Mouse (Mus musculus): ENCODE results near the gene Lingo4. TPM values are rescaled to one million over a fixed set of nuclear protein-coding genes. Genes with fewer than 3 reads are reported as not detected.
A peak's percentile ranks its signal among the peaks of the same experiment; 100 is the strongest.

Gene Lingo4
- polyA plus RNA-seq, 1 experiment from 2014 or later: not detected

DNA sequence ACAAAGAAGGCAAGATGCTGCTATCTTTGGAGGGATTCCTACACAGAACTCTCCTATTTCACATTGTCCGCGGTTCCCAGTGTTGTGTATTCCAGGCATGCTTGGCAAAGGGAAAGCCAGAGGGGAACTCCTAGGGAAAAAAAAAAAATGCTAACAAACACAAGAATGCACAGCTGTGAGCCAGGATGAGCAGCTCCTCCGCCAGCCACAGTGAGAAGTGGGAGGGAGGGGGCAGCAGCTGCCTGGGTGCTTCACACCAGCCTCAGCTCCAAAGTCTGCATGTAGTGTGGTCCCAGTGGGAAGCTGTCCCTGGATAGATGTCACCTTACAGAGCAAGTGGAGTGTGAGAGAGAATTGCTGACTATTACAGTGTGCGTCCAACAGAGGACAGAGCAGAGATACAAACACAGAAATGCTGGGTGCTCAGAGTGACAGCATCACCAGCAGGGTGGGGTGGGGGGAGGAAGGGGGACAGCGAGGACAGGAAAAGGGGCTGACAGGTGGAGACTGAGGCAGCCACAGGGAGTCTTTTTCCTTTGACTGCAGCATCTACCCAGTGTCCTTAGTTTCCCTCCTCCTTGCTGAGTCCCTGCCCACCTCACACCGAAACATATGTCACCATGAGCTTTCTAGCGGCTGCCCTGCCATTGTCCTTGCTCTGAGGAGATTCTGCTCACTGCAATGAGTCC lies 6.2 kb downstream of the Lingo4 start:
- Histone ChIP-seq H3K9ac (ENCODE audit: low read depth, low read length) (no peak overlapping the region), H3K4me2 (no peak overlapping the region), H3K9me3 (ENCODE audit: control insufficient read depth, low read length) (no peaks in the 10 kb centered on the region), H3K27ac (ENCODE audit: low read depth, low read length) (no peak overlapping the region), H3K27me3 (replicated peaks; ENCODE audit: control insufficient read depth, insufficient read depth, low read length) (peaks cover 36% of the 10 kb centered on the region), H3K4me3 (ENCODE audit: low read depth, low read length) (no peak overlapping the region), H3K36me3 (ENCODE audit: control insufficient read depth, insufficient read depth, low read length) (no peaks in the 10 kb centered on the region), H3K4me1 (replicated peaks; ENCODE audit: control insufficient read depth, insufficient read depth, low read length) (no peaks in the 10 kb centered on the region)
- peak; percentile 26 for DNase-seq (ENCODE audit: low spot score)
- 27% methylated on average over 7 of the region's 7 CpGs for WGBS
- ATAC-seq (replicated peaks; ENCODE audit: low FRiP score): no peak

DNA sequence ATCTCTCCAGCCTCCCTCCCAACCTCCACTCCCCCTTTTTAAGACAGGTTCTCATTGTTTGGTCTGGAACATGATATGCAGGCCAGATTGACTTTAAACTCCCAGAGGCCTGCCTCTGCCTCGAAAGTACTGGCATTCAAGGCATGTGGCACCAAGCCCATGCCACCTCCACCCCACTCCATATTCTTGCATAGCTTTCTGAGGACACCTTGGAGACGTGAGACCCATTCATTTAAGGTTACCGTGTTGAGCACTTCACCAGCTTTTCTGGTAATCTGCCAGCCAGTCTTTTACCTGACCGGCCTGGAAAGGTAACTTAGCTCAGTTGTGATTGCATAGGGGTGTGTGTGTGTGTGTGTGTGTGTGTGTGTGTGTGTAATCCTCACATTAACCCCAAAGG lies 7.2 kb downstream of the Lingo4 start:
- DNase-seq (ENCODE audit: low spot score) (peak; percentile 3), ATAC-seq (replicated peaks; ENCODE audit: low FRiP score) (no peak)
- Histone ChIP-seq H3K27ac (ENCODE audit: low read depth, low read length) (no peak overlapping the region), H3K9me3 (ENCODE audit: control insufficient read depth, low read length) (no peaks in the 10 kb centered on the region), H3K4me2 (no peak overlapping the region), H3K36me3 (ENCODE audit: control insufficient read depth, insufficient read depth, low read length) (no peaks in the 10 kb centered on the region), H3K27me3 (replicated peaks; ENCODE audit: control insufficient read depth, insufficient read depth, low read length) (peaks cover 26% of the 10 kb centered on the region), H3K4me1 (replicated peaks; ENCODE audit: control insufficient read depth, insufficient read depth, low read length) (no peaks in the 10 kb centered on the region), H3K9ac (ENCODE audit: low read depth, low read length) (no peak overlapping the region), H3K4me3 (ENCODE audit: low read depth, low read length) (no peak overlapping the region)
- WGBS: 66% methylated on average over 4 of the region's 4 CpGs

- Histone ChIP-seq H3K36me3 (ENCODE audit: control insufficient read depth, insufficient read depth, low read length) (no peaks in the 10 kb centered on the region), H3K4me2 (peak overlapping the region; percentile 84), H3K9ac (ENCODE audit: low read depth, low read length) (peak overlapping the region; percentile 58), H3K4me1 (replicated peaks; ENCODE audit: control insufficient read depth, insufficient read depth, low read length) (peaks cover 3% of the 10 kb centered on the region), H3K27me3 (replicated peaks; ENCODE audit: control insufficient read depth, insufficient read depth, low read length) (no peaks in the 10 kb centered on the region; the same call in 1 of the 2 replicates), H3K27ac (ENCODE audit: low read depth, low read length) (no peak overlapping the region), H3K9me3 (ENCODE audit: control insufficient read depth, low read length) (no peaks in the 10 kb centered on the region), H3K4me3 (ENCODE audit: low read depth, low read length) (peak overlapping the region; percentile 53)
- WGBS: 14% methylated on average over 25 of the region's 25 CpGs
- peak; percentile 44 for ATAC-seq (replicated peaks; ENCODE audit: low FRiP score)
- no peak for DNase-seq (ENCODE audit: low spot score)
These were observed 14.2 kb downstream of the Lingo4 start for GRCm38 (mm10) chr3:94412530-94412929.

GRCm38 (mm10) chr3:94413031-94413679 lies 14.8 kb downstream of the Lingo4 start, which contains the start of gene Tdrkh:
Gene Tdrkh, plus strand, starts transcription at chr3:94413273.
- peak; percentile 98 for ATAC-seq (replicated peaks; ENCODE audit: low FRiP score)
- H3K4me2 ChIP-seq: peak within 1 kb of the TSS; percentile 84
- H3K9me3 ChIP-seq (ENCODE audit: control insufficient read depth, low read length): no peaks in the 10 kb centered on the region
- WGBS: 13% methylated on average over 52 of the region's 52 CpGs
- H3K4me1 ChIP-seq (replicated peaks; ENCODE audit: control insufficient read depth, insufficient read depth, low read length): peaks cover 3% of the 10 kb centered on the region
- peak within 1 kb of the TSS; percentile 58 for H3K9ac ChIP-seq (ENCODE audit: low read depth, low read length)
- H3K27ac ChIP-seq (ENCODE audit: low read depth, low read length): no peak within 1 kb of the TSS
- DNase-seq (ENCODE audit: low spot score): peak; percentile 88
- H3K36me3 ChIP-seq (ENCODE audit: control insufficient read depth, insufficient read depth, low read length): no peaks in the 10 kb centered on the region
- H3K4me3 ChIP-seq (ENCODE audit: low read depth, low read length): peak within 1 kb of the TSS; percentile 53
- H3K27me3 ChIP-seq (replicated peaks; ENCODE audit: control insufficient read depth, insufficient read depth, low read length): no peaks in the 10 kb centered on the region; the same call in 1 of the 2 replicates

DNA sequence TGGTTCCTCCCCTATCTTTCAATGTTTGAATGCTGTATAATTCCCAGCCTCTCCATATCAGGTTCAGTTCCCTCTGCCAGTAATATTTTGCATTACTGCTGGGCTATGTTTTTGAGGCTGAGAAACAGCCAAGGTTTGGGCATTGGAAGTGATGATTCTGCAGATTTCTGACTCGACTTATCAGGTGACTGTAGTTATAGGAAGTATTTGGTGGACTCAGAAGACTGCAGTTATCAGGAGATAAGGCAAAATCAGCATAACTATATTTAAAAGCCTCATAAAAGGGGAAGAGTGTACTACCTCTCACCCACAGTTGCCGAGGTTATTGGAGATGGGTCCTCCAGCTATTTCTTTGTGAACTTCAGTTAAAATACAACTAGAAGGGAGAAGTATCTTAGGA lies 32.7 kb downstream of the Lingo4 start:
- Histone ChIP-seq H3K4me1 (replicated peaks; ENCODE audit: control insufficient read depth, insufficient read depth, low read length) (no peaks in the 10 kb centered on the region), H3K36me3 (ENCODE audit: control insufficient read depth, insufficient read depth, low read length) (no peaks in the 10 kb centered on the region), H3K27me3 (replicated peaks; ENCODE audit: control insufficient read depth, insufficient read depth, low read length) (no peaks in the 10 kb centered on the region; the same call in 1 of the 2 replicates), H3K4me2 (no peak overlapping the region), H3K27ac (ENCODE audit: low read depth, low read length) (no peak overlapping the region), H3K9me3 (ENCODE audit: control insufficient read depth, low read length) (no peaks in the 10 kb centered on the region), H3K9ac (ENCODE audit: low read depth, low read length) (no peak overlapping the region), H3K4me3 (ENCODE audit: low read depth, low read length) (no peak overlapping the region)
- DNase-seq (ENCODE audit: low spot score) (no peak), ATAC-seq (replicated peaks; ENCODE audit: low FRiP score) (no peak)
- WGBS: 40% methylated on average over 2 of the region's 2 CpGs

- Histone ChIP-seq H3K27me3 (replicated peaks; ENCODE audit: control insufficient read depth, insufficient read depth, low read length) (no peaks in the 10 kb centered on the region; the same call in 1 of the 2 replicates), H3K4me3 (ENCODE audit: low read depth, low read length) (no peak overlapping the region), H3K27ac (ENCODE audit: low read depth, low read length) (no peak overlapping the region), H3K9ac (ENCODE audit: low read depth, low read length) (no peak overlapping the region), H3K9me3 (ENCODE audit: control insufficient read depth, low read length) (no peaks in the 10 kb centered on the region), H3K4me1 (replicated peaks; ENCODE audit: control insufficient read depth, insufficient read depth, low read length) (no peaks in the 10 kb centered on the region), H3K36me3 (ENCODE audit: control insufficient read depth, insufficient read depth, low read length) (no peaks in the 10 kb centered on the region), H3K4me2 (no peak overlapping the region; the same call in 1 of the 2 replicates)
- DNase-seq (ENCODE audit: low spot score): no peak
- 84% methylated on average over 2 of the region's 2 CpGs for WGBS
- ATAC-seq (replicated peaks; ENCODE audit: low FRiP score): 0 out of 2 replicates have a peak, but pooled peaks have one; percentile 36
These were observed 36.0 kb downstream of the Lingo4 start for GRCm38 (mm10) chr3:94434305-94434704.

- Histone ChIP-seq H3K4me1 (replicated peaks; ENCODE audit: control insufficient read depth, insufficient read depth, low read length) (no peaks in the 10 kb centered on the region), H3K27ac (ENCODE audit: low read depth, low read length) (no peak overlapping the region), H3K4me3 (ENCODE audit: low read depth, low read length) (no peak overlapping the region), H3K27me3 (replicated peaks; ENCODE audit: control insufficient read depth, insufficient read depth, low read length) (no peaks in the 10 kb centered on the region), H3K36me3 (ENCODE audit: control insufficient read depth, insufficient read depth, low read length) (no peaks in the 10 kb centered on the region), H3K9ac (ENCODE audit: low read depth, low read length) (no peak overlapping the region), H3K4me2 (no peak overlapping the region), H3K9me3 (ENCODE audit: control insufficient read depth, low read length) (no peaks in the 10 kb centered on the region)
- WGBS: 76% methylated on average over 9 of the region's 9 CpGs
- DNase-seq (ENCODE audit: low spot score) (no peak), ATAC-seq (replicated peaks; ENCODE audit: low FRiP score) (no peak)
These were observed 38.1 kb downstream of the Lingo4 start for GRCm38 (mm10) chr3:94436420-94436819.

GRCm38 (mm10) chr3:94441182-94441581 lies 42.9 kb downstream of the Lingo4 start:
- WGBS: 39% methylated on average over 3 of the region's 3 CpGs
- Histone ChIP-seq H3K27me3 (replicated peaks; ENCODE audit: control insufficient read depth, insufficient read depth, low read length) (no peaks in the 10 kb centered on the region), H3K4me3 (ENCODE audit: low read depth, low read length) (no peak overlapping the region), H3K9me3 (ENCODE audit: control insufficient read depth, low read length) (no peaks in the 10 kb centered on the region), H3K27ac (ENCODE audit: low read depth, low read length) (no peak overlapping the region), H3K4me2 (no peak overlapping the region), H3K9ac (ENCODE audit: low read depth, low read length) (no peak overlapping the region), H3K36me3 (ENCODE audit: control insufficient read depth, insufficient read depth, low read length) (peaks cover 9% of the 10 kb centered on the region), H3K4me1 (replicated peaks; ENCODE audit: control insufficient read depth, insufficient read depth, low read length) (peaks cover 3% of the 10 kb centered on the region)
- ATAC-seq (replicated peaks; ENCODE audit: low FRiP score): no peak
- no peak for DNase-seq (ENCODE audit: low spot score)

Measured in liver, embryonic 11.5 days (tissue).